Mouse (Mus musculus): ENCODE measurements around the gene Rtp4. TPM values are rescaled to one million over a fixed set of nuclear protein-coding genes. Genes with fewer than 3 reads are reported as not detected.

Gene Rtp4
- total RNA-seq (2021): 10 to 100 TPM; 16.6 to 19.8 TPM
- long read RNA-seq, experiment 1, transcript Rtp4-201 (2 exons, 1,573 nt): major isoform, 23 of 26 reads
- long read RNA-seq, experiment 1, partial matches to known transcripts: 0 of 26 reads
- long read RNA-seq, experiment 1, other reads (novel, unspliced or antisense): 2 of 26 reads
- long read RNA-seq, experiment 2, transcript Rtp4-201 (2 exons, 1,573 nt): major isoform, 9 of 10 reads
- long read RNA-seq, experiment 2, partial matches to known transcripts: 0 of 10 reads
- long read RNA-seq, experiment 2, other reads (novel, unspliced or antisense): 1 of 10 reads

DNA sequence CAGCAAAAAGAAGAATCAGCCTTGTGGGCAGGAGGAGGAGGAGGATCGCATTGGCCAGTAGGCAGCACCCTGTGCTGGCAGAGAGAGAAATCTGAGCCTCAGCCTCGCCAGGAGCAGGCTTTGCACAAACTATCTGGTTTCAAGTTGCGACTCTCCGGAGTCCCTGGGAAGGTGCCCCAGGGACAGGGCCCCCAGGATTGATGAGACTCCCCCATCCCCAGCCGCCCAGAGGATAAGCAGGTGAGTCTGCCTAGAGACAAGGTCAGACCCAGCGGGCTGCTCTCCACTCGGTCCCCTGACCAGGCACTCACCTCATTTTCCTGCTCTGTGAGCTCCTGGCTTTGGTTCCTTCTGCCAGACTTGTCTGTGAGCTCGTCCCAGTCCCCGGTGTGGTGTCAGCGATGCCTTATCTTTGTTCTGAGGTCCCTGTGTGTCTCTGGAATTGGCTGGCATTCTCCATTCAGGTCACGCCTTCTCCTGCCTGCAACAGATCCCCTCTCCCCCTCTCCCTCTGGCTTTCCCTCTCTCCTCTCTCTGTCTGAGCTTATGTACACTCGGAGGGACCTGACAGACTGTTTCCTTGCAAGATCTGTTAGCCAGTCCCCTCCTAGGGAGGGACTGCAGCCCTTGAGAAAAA, at the start of gene Rtp4, which contains the start of gene Masp1:
Rtp4 (plus strand) TSS at position 57 of the 637 bp plus-strand sequence.
Masp1 (minus strand) TSS at position 581 of the 637 bp plus-strand sequence.
- peak; percentile 50 to 64 for DNase-seq

- peak; percentile 50 to 65 for DNase-seq
Measured at GRCm38 (mm10) chr16:23471551-23471950, 48.5 kb upstream of the Rtp4 start.

DNA sequence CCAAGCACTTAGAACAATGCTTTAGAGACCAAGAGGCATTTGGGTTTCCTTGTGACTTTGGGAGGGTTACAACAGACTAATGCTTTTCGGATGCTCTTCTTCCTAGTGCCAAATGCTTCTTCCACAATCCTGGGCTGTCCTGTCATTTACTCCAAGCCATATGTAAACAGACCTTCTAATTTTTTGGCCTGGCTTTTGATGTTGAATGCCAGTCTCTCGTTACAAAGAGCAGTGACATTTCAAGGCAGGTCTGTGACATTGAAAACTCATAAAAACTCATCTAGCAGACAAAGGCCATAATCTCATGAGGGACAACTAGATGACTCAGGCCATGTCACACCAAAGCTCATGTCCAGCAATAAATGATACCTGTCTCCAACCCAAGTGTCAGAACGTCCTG, 48.0 kb upstream of the Rtp4 start:
- peak in 1 of 2 experiments; percentile 20 for DNase-seq

GRCm38 (mm10) chr16:23475651-23476050, 44.4 kb upstream of the Rtp4 start:
- DNase-seq: no peak

DNA sequence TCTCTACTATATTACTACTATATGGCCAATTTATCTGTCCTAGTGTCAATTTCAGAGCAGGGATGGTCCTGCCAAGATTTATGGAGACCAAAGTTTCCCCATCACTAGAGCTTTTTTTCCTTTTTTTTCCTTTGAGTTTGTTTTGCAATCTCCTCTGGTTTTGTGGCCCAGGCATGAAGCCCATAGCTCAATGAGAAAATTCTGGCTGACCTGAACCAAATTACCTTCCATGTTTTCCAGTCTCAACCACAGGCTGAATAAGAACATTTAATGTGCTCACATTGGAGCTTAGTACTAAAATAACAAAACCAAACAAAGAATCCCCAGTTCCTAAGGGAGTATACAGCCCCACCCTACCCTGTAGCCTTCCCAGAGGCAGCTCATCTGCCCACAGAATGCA, 43.5 kb upstream of the Rtp4 start:
- no peak for DNase-seq

DNA sequence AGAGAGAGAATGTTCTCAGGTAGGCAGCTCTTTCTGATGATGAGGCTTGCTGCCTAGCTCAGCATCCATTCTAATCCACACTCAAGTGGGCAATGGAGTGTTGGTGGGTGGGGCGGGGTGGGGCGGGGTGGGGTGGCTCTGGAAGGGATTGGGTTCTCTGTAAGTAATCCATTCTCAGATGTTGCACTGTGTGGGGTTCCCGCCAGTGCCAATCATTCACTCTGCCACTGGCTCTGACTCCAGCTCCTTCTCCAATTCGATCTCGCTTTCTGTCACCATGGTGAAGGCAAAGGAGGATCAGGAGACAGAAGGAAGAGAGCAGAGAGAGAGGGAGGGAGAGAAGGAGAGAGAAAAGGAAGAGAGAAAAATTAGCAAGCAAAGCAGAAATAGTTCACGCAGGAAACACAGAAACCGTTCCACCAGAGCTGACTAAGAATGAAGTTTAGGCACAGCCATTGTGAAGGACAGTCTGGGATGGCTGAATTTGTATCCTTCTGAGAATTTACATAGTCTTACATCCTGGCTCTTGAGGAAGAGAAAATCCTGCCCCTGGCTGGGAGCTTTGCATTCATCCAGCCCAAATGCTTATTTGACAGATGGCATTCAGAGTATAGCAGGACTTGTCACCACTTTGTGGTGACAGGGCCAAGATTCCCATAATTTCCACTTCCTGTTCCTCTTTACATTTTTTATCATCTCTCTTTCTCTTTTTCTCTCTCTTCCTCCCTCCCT, 40.1 kb upstream of the Rtp4 start:
- no peak for DNase-seq

DNA sequence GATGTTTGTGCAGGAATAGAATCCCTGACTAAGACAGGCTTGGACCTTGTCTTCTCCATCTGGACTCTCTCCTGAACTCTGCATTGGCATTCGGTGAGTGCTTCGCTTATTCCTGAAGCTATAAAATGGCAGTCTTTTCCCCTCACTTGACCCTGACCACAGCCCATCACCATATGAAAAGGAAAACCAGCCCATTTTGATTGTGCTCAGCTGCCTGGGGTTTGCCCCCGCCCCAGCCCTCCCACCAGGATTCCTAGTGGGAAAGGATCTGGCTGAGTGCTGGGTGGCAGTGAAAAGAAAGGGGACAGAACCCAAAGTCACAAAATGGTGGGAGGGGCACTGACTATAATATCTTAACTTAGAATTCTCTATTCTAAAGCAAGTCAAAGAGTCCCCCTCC, 37.9 kb upstream of the Rtp4 start:
- DNase-seq: no peak

DNA sequence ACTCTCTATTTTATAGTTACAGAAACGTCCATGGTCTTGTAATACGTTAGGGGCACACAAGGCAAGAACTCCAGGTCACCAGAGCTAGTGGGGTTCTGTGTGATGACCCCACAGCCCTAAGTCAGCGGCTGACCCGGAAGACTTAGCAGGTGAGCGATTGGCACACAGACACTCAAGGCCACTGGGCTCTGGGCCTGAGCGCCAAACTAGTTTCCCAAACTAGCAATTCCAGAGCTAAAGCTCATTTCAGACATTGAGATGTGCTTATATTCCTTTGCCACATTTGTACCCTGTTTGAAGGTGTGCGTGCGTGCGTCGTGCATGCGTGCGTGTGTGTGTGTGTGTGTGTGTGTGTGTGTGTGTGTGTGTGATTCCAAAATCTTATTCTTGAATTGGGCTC, 37.2 kb upstream of the Rtp4 start:
- DNase-seq: no peak

DNA sequence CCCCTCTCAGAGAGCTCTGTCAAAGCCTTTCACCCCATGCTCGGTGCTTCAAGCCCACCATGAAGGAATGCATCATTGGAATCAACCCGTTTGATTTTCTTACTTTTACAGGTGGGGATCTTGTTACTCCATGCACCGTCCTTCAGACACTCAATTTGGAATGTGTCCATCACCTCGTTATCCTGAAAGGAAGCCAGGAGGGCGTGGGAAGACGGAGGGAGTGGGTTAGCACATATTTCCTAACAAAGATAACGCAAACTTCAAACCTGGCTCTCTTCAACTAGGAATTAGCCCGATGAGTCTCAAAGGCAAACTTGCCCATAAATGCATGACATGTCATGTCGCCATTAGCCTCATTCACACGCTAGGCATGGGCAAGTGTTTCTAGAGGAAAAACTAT, 36.8 kb upstream of the Rtp4 start:
- no peak for DNase-seq

DNA sequence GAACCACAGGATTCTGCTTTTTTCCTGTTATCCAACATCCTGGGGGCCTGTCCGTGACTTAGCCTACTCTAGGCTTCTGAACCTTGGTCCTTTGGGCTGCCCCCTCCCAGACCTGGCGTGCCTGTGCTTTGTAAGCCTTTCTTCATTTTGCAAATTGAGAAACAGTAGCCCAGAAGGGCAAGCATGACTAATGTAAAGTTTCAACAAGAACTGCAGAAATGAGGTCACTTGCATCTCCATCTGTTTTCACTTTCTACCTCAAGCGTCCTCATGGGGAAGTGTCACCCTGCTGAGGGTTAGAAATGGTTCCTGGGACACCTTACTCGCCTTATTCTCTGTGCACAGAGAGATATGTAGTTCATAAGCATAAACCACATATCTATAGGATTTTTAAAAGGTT, 27.3 kb upstream of the Rtp4 start:
- peak in 1 of 2 experiments; percentile 32 for DNase-seq

DNA sequence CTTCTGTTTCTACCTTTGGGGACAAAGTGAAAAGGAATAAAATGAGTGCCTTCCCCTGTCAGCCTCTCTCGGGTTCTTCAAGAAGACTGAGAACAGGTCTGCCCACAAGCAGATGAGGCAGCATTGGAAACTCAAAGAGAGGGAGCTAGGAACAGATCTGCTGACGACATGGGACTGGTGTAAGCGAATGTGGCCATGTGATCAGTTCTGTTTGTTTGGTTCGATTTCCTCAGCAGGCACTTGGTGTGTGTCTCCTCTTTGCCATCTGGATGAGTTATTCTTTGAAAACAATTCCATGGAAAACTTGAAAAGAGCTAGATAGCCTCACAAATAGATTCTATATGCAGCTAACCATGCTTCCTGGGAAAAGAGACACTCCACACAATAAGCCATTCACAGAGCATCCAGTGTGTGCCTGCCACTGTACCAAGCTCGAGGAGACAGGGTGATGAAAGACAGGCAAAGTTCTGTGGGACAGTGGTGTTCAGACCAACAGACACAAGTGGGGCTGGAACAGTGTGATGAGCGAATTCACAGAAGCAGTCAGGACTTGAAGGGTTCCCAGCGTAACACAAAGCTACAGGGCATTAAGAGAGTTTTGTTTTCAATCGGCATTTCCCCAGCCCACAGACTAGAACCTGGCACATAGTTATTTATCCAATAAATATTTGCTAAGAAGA, 23.7 kb upstream of the Rtp4 start:
- no peak for DNase-seq

DNA sequence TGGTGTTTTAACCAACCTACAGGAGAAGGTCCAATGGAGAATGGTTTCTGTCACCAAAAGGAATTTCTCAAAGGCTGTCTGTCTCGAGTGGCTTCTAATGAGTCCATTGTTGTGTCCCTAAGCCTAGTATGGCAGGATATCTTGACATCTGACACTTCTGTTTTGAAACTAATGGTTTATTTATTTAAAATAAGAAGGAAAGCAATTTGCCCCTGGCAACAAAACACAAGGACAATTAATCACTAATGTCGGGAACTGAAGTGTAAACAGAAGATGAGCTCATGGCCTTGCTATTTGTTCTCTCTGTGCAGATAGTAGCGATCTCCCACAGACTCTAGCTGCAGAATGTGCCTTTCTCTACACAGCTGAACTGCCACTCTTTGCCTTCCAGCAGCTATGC, 22.7 kb upstream of the Rtp4 start:
- DNase-seq: peak in 1 of 2 experiments; percentile 25

DNA sequence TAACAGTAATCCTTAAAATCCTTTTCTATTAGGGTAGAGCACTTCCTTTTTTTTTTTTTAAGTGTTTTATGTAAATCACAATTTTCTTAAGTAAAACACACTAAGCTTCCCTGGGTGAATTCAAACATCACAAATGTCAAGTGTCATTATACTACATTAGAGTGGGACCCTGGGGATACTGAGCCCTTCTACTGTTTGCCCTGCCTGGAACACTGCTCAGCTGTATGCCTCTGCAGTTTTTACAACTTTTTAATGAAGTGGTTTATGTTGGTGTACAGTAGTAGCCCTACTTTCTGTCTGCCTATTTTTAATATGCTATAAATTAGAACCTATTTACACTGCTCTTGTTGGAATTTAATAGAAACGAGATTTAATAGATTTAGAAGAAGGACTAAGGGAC, 22.2 kb upstream of the Rtp4 start:
- DNase-seq: no peak

DNA sequence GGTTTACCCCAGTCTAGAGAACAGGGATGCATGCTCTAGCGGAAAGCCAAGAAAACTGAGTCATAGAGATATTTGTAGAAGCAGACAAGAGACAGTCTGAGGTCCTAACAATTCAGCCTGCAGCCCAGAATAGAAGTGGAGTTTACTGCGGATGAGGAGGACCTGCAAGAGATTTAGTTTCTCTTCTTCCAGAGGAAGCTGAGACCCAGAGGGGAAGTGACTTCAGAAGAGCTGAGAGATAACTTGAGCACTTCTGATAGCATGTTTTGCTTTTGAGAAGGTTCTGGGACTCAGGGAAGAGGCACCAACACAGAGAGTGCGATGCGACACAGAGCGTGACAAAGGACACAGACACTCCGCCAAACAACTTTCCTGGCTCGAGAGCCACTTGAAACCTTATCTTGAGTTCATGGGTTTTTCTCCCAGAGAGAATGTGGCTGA, 21.4 kb upstream of the Rtp4 start:
- DNase-seq: no peak

DNA sequence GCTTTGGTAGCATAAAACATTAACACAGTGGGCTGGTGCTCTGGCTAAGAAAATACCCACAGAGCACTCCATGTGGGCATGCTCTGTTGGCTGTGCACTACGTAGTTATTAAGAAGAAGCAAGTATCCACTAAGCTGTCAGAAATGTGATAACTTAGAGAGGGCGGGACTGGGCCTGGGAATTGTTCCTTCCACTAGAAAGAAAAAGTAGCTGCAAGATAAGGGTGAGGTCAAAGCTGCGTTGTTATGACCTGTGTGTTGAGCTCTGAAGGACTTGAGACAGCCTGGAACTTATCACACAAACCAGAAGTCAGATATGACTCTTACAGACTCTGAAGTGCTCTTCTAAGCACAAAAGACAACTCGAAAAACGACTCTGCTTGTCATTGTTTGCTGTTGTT, 19.5 kb upstream of the Rtp4 start:
- no peak for DNase-seq

- no peak for DNase-seq
Measured at GRCm38 (mm10) chr16:23501288-23501687, 18.8 kb upstream of the Rtp4 start.

DNA sequence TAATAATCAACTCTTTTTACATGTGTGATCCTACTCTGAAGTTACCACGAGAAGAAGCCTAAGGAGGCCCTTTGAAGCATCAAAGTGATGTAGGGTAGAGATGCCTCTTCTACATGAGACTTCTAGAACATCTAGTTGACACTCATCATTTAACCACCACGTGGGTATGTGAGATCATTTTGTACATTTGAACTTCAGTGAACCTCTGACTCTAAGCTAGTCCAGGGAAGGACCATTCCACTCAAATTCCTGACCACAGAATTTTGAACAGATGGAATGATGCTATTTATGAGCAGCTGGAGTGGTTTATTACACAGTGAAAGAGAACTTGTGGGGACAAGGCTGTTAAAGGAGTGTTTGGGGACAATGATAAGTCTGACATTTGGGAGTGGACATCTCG, 17.6 kb upstream of the Rtp4 start:
- no peak for DNase-seq

GRCm38 (mm10) chr16:23503351-23503750, 16.7 kb upstream of the Rtp4 start:
- no peak for DNase-seq

- DNase-seq: no peak
Measured at GRCm38 (mm10) chr16:23504320-23504744, 15.8 kb upstream of the Rtp4 start.

- DNase-seq: no peak
Measured at GRCm38 (mm10) chr16:23505904-23506687, 14.0 kb upstream of the Rtp4 start.

DNA sequence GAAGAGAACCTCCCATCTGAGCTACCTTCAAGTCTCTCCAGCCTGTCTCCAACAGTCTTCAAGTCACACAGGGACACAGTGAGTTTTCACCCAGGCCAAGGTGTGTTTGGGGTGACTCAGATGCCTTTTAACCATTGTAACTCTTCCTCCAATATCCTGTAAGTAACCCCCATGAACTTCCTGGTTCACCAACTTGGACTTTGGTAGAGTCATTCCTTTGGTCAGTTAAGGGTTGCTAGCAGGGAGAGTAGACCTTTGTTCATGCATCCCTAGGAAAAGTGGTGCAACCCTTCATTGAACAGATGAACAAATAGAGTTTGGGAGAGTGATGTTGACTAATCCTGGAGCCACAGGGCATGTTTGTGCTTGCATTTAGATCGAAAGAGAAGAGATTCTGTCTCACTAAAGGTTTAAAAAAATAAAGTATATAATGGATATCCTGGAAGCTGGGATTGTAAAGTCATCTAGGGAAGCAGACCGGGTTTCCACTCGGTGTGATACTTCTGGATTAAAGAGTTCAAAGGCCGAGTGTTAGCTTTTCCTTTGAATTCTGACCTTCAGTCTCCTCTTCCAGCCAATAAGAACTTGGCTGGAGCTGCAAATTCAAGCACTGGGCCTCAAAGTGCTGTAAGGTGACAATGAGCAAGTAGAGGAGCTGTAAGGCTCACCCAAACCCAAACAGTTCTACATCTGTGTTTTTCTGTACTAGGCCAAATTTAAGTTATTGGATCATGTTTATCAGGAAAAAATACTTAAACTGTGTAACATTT, 8.7 kb upstream of the Rtp4 start:
- no peak for DNase-seq

Data from adrenal gland, postnatal 36 days (tissue).